Mouse (Mus musculus): ENCODE measurements around the gene Sap18.

DNA sequence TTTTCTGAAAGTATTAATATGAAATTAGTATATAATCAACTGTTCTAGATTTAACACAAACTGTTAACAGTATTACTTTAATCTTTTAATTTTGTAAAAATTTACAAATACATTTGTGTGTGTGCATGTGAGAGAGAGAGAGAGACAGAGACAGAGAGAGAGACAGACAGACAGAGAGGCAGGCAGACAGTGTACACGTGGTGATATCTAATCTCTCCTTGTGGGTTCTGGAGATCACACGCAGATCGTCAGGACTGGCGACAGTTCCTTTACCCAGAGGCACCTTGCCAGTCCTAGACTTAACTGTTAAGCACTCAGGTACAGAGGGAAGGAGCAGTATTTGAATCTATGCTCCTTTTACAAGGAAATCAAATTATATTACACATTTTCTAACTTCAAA lies 22.9 kb downstream of the Sap18 start:
- no peak for TF ChIP-seq CTCF (IDR thresholded peaks at IDR 0.05; ENCODE audit: borderline replicate concordance, control insufficient read depth, extremely low read depth, insufficient read depth, low read length, poor library complexity)
- no peak for TF ChIP-seq POLR2A (IDR thresholded peaks at IDR 0.05; ENCODE audit: control insufficient read depth, extremely low read depth, insufficient read depth, low read length, poor library complexity)

All from thymus, adult 2 months (tissue).